In genomic region chr19:10042816-10043215, GRCm38 (mm10) we compare ENCODE assay signal across 8 mouse cellular contexts. TPM values are rescaled to one million over a fixed set of nuclear protein-coding genes. Genes with fewer than 3 reads are reported as not detected.
A peak's percentile ranks its signal among the peaks of the same experiment; 100 is the strongest.
DNase-seq lines count a peak whose midpoint lies in the region; ATAC-seq lines count a peak whose summit lies in the region.
"Had no signal": no experiment of that assay in that cellular context is flagged by ENCODE, and none has a peak within 500 bp of the region (broad histone marks: within the 10 kb centered on the region; RNA-seq: fewer than 3 reads in every experiment).

No protein-coding gene starts in this region.

- peak overlapping the region; percentile 78 for H3K4me2 ChIP-seq in kidney, embryonic 14.5 days (replicated peaks; ENCODE audit: low read depth, low read length)
- peak overlapping the region; percentile 97 for H3K4me2 ChIP-seq in forebrain, embryonic 16.5 days (ENCODE audit: low read length)
- H3K4me2 ChIP-seq in midbrain, embryonic 12.5 days (replicated peaks) = peak overlapping the region; percentile 99; the same call in 1 of the 2 replicates

- no peak for DNase-seq in kidney, adult 11 months
- DNase-seq in embryo, embryonic 9.5 days (ENCODE audit: extremely low spot score) = no peak
- DNase-seq in left cerebral cortex, postnatal 4 days = no peak

- H3K4me1 ChIP-seq in kidney, embryonic 14.5 days (ENCODE audit: control insufficient read depth, insufficient read depth, low read length) = peaks cover 27% of the 10 kb centered on the region
- H3K4me1 ChIP-seq in brown adipose tissue, adult 24 weeks (ENCODE audit: control insufficient read depth, insufficient read depth, insufficient read length, low read length) = peaks cover 21% of the 10 kb centered on the region
- H3K4me1 ChIP-seq in forebrain, embryonic 16.5 days (replicated peaks; ENCODE audit: control insufficient read depth, insufficient read depth, low read length) = peaks cover 21% of the 10 kb centered on the region
- peaks cover 14% of the 10 kb centered on the region for H3K4me1 ChIP-seq in midbrain, embryonic 12.5 days

- no peak overlapping the region for H3K4me3 ChIP-seq in kidney, embryonic 14.5 days (ENCODE audit: low read length)
- peak overlapping the region; percentile 66 for H3K4me3 ChIP-seq in brown adipose tissue, adult 24 weeks (ENCODE audit: insufficient read depth, low read depth, low read length)
- H3K4me3 ChIP-seq in forebrain, embryonic 16.5 days (replicated peaks; ENCODE audit: low read length) = peak overlapping the region; percentile 78
- no peak overlapping the region for H3K4me3 ChIP-seq in midbrain, embryonic 12.5 days

- no peak for ATAC-seq in kidney, embryonic 14.5 days (ENCODE audit: low FRiP score, low TSS enrichment)
- no peak for ATAC-seq in forebrain, embryonic 16.5 days
- ATAC-seq in midbrain, embryonic 12.5 days (ENCODE audit: low FRiP score, low read depth) = no peak

- intact Hi-C loops in left cerebral cortex, postnatal 4 days (cut with DNase I) = no loop called here

- H3K36me3 ChIP-seq in kidney, embryonic 14.5 days (ENCODE audit: control insufficient read depth, insufficient read depth, low read length) = no peaks in the 10 kb centered on the region
- no peaks in the 10 kb centered on the region for H3K36me3 ChIP-seq in forebrain, embryonic 16.5 days (ENCODE audit: control insufficient read depth, insufficient read depth)
- H3K36me3 ChIP-seq in midbrain, embryonic 12.5 days = no peaks in the 10 kb centered on the region

- no peaks in the 10 kb centered on the region for H3K9me3 ChIP-seq in kidney, embryonic 14.5 days (ENCODE audit: control insufficient read depth, low read length)
- no peaks in the 10 kb centered on the region for H3K9me3 ChIP-seq in forebrain, embryonic 16.5 days (ENCODE audit: control insufficient read depth, low read length)
- H3K9me3 ChIP-seq in midbrain, embryonic 12.5 days = no peaks in the 10 kb centered on the region

- no peak overlapping the region for H3K27ac ChIP-seq in kidney, embryonic 14.5 days (ENCODE audit: low read depth, low read length)
- H3K27ac ChIP-seq in brown adipose tissue, adult 24 weeks (replicated peaks; ENCODE audit: low read depth, low read length) = peak overlapping the region; percentile 72
- H3K27ac ChIP-seq in forebrain, embryonic 16.5 days (ENCODE audit: low read length) = no peak overlapping the region
- no peak overlapping the region for H3K27ac ChIP-seq in midbrain, embryonic 12.5 days (replicated peaks)

- no peaks in the 10 kb centered on the region for H3K27me3 ChIP-seq in kidney, embryonic 14.5 days (ENCODE audit: control insufficient read depth, insufficient read depth, low read length)
- H3K27me3 ChIP-seq in forebrain, embryonic 16.5 days (replicated peaks; ENCODE audit: control insufficient read depth, insufficient read depth, low read length) = no peaks in the 10 kb centered on the region
- H3K27me3 ChIP-seq in midbrain, embryonic 12.5 days = peaks cover 24% of the 10 kb centered on the region

- no peak overlapping the region for H3K9ac ChIP-seq in kidney, embryonic 14.5 days (ENCODE audit: low read depth, low read length)
- no peak overlapping the region; the same call in 1 of the 2 replicates for H3K9ac ChIP-seq in forebrain, embryonic 16.5 days (replicated peaks; ENCODE audit: low read depth, low read length)
- H3K9ac ChIP-seq in midbrain, embryonic 12.5 days (replicated peaks) = no peak overlapping the region

- WGBS in kidney, embryonic 14.5 days = 88% methylated on average over 4 of the region's 4 CpGs
- WGBS in forebrain, embryonic 16.5 days = 89% methylated on average over 4 of the region's 4 CpGs
- WGBS in midbrain, embryonic 12.5 days = 90% methylated on average over 4 of the region's 4 CpGs

RNA-seq across cellular contexts. Expression of gene Fads3, which starts 1.4 kb away (rescaled TPM):
- 8.3 and 10.4 TPM in 2 replicates for polyA plus RNA-seq in kidney, embryonic 14.5 days (2014; fragmentation: Nextera tagmentation; extraction: Ambion mirVana)
- 31.1 and 34.2 TPM in 2 replicates for polyA plus RNA-seq in brown adipose tissue, adult 24 weeks (2012; ENCODE audit: insufficient read depth, insufficient read length, missing spikeins)
- 14.1 and 20.9 TPM in 2 replicates for polyA plus RNA-seq in forebrain, embryonic 16.5 days (2015; fragmentation: Nextera tagmentation; extraction: Ambion mirVana)
- polyA plus RNA-seq in midbrain, embryonic 12.5 days (2016; fragmentation: Nextera tagmentation; extraction: Ambion mirVana) = 9.6 and 10.7 TPM in 2 replicates
- 10 to 100 TPM; 52.8 to 60.4 TPM for total RNA-seq in left cerebral cortex, postnatal 4 days (2021)

RNA-seq across cellular contexts. Expression of gene Rab3il1, which starts 41.3 kb away (rescaled TPM):
- 20.3 and 26.2 TPM in 2 replicates for polyA plus RNA-seq in kidney, embryonic 14.5 days (2014; fragmentation: Nextera tagmentation; extraction: Ambion mirVana)
- polyA plus RNA-seq in brown adipose tissue, adult 24 weeks (2012; ENCODE audit: insufficient read depth, insufficient read length, missing spikeins) = 4.8 and 7.5 TPM in 2 replicates
- polyA plus RNA-seq in forebrain, embryonic 16.5 days (2015; fragmentation: Nextera tagmentation; extraction: Ambion mirVana) = 18.0 and 18.4 TPM in 2 replicates
- 28.2 and 34.2 TPM in 2 replicates for polyA plus RNA-seq in midbrain, embryonic 12.5 days (2016; fragmentation: Nextera tagmentation; extraction: Ambion mirVana)
- 10 to 100 TPM; 12.9 to 14.9 TPM for total RNA-seq in left cerebral cortex, postnatal 4 days (2021)

RNA-seq across cellular contexts. Expression of gene Best1, which starts 41.4 kb away (rescaled TPM):
- 1.1 and 1.2 TPM in 2 replicates for polyA plus RNA-seq in kidney, embryonic 14.5 days (2014; fragmentation: Nextera tagmentation; extraction: Ambion mirVana)
- not detected in 2 replicates for polyA plus RNA-seq in brown adipose tissue, adult 24 weeks (2012; ENCODE audit: insufficient read depth, insufficient read length, missing spikeins)
- 1.2 and 1.5 TPM in 2 replicates for polyA plus RNA-seq in forebrain, embryonic 16.5 days (2015; fragmentation: Nextera tagmentation; extraction: Ambion mirVana)
- polyA plus RNA-seq in midbrain, embryonic 12.5 days (2016; fragmentation: Nextera tagmentation; extraction: Ambion mirVana) = 1.1 TPM in 2 replicates
- total RNA-seq in left cerebral cortex, postnatal 4 days (2021) = 1 to 10 TPM; 1.7 to 2.1 TPM
- total RNA-seq: common myeloid progenitor, adult 5-6 weeks had no signal

RNA-seq across cellular contexts. Expression of gene Fads2, which starts 58.7 kb away (rescaled TPM):
- polyA plus RNA-seq in kidney, embryonic 14.5 days (2014; fragmentation: Nextera tagmentation; extraction: Ambion mirVana) = 28.3 and 42.4 TPM in 2 replicates
- polyA plus RNA-seq in brown adipose tissue, adult 24 weeks (2012; ENCODE audit: insufficient read depth, insufficient read length, missing spikeins) = 7.1 and 9.6 TPM in 2 replicates
- 171 and 173 TPM in 2 replicates for polyA plus RNA-seq in forebrain, embryonic 16.5 days (2015; fragmentation: Nextera tagmentation; extraction: Ambion mirVana)
- 220 and 225 TPM in 2 replicates for polyA plus RNA-seq in midbrain, embryonic 12.5 days (2016; fragmentation: Nextera tagmentation; extraction: Ambion mirVana)
- 100 to 1,000 TPM; 220 to 236 TPM for total RNA-seq in left cerebral cortex, postnatal 4 days (2021)

Comparison
In these comparisons a context has a peak if more than half of its experiments do, and no peak if none do; other contexts are left out.
1. H3K4me3 ChIP-seq: peak in brown adipose tissue, adult 24 weeks (single experiment) and forebrain, embryonic 16.5 days (single experiment); none in kidney, embryonic 14.5 days (single experiment) and midbrain, embryonic 12.5 days (single experiment).
2. Peak in every context shown above with its lines, with median percentiles within 50 percentile points of each other: H3K4me2 ChIP-seq.